Mouse (Mus musculus): Measurements from ENCODE around the gene Gm10100. TPM values are rescaled to one million over a fixed set of nuclear protein-coding genes. Genes with fewer than 3 reads are reported as not detected.
"Not testable (repeated sequence)": the region's sequence is repeated elsewhere in the genome, so short reads cannot be mapped to it uniquely, and the experiment has no call there.

Gene Gm10100
- polyA plus RNA-seq, 1 experiment: not detected

- Histone ChIP-seq H3K27ac (ENCODE audit: control insufficient read depth, insufficient read depth, low read depth, low read length, poor library complexity) (no peak overlapping the region), H3K4me1 (ENCODE audit: control insufficient read depth, insufficient read depth, low read length) (no peaks in the 10 kb centered on the region), H3K4me3 (replicated peaks; ENCODE audit: control insufficient read depth, low read depth, low read length) (no peak overlapping the region)
- no peak for TF ChIP-seq POLR2A (IDR thresholded peaks at IDR 0.05; ENCODE audit: borderline replicate concordance, control insufficient read depth, low read depth, low read length)
- no peak for TF ChIP-seq CTCF (IDR thresholded peaks at IDR 0.05; ENCODE audit: control insufficient read depth, insufficient read depth, low read length)
- WGBS: 76% methylated on average over 1 of the region's 1 CpGs
These were observed 9.6 kb downstream of the Gm10100 start for GRCm38 (mm10) chr10:77735928-77736327.

DNA sequence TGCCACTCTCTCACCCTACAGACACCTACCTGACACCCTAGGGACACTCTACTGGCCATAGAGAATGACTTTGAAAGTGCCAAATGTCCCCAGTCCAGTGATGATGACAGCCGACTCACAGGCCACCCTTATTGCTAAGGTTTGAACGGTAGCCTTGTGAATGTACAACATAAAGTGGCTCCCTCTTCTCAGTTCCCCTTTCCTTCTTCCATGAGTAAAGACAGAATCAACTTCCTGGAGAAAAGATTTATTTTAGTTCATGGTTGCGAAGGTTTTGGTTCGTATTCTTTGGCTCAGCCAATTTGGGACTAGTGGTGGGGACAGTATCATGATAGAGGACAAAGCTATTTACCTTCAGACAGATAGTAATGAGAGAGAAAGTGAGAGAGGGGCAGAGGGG, 12.6 kb downstream of the Gm10100 start:
- 47% methylated on average over 4 of the region's 4 CpGs for WGBS
- Histone ChIP-seq H3K27ac (ENCODE audit: control insufficient read depth, insufficient read depth, low read depth, low read length, poor library complexity) (no peak overlapping the region), H3K4me3 (replicated peaks; ENCODE audit: control insufficient read depth, low read depth, low read length) (no peak overlapping the region), H3K4me1 (ENCODE audit: control insufficient read depth, insufficient read depth, low read length) (no peaks in the 10 kb centered on the region)
- no peak for TF ChIP-seq CTCF (IDR thresholded peaks at IDR 0.05; ENCODE audit: control insufficient read depth, insufficient read depth, low read length)
- TF ChIP-seq POLR2A (IDR thresholded peaks at IDR 0.05; ENCODE audit: borderline replicate concordance, control insufficient read depth, low read depth, low read length): no peak

GRCm38 (mm10) chr10:77741924-77742688, 15.8 kb downstream of the Gm10100 start, which contains the start of gene Gm18596:
TSS of gene Gm18596 (minus strand) at chr10:77742638.
- not testable (repeated sequence) for H3K27ac ChIP-seq (ENCODE audit: control insufficient read depth, insufficient read depth, low read depth, low read length, poor library complexity); H3K4me1 ChIP-seq (ENCODE audit: control insufficient read depth, insufficient read depth, low read length)
- 59% methylated on average over 5 of the region's 5 CpGs for WGBS

DNA sequence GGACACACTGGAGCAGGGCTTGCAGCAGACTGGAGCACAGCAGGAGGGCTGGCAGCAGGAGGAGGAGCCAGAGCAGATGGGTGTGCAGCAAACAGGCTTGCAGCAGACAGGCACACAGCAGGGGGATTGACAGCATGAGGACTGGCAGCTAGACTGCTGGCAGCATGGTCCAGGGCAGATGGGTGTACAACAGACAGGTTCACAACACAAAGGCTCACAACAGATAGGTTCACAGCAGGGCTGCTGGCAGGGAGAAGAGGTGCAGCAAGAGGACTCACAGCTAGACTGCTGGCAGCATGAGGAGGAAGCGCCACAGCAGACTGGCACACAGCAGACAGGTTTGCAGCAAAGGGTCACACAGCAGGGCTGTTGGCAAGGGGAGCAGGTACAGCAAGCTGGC, 24.4 kb downstream of the Gm10100 start:
- H3K4me1 ChIP-seq (ENCODE audit: control insufficient read depth, insufficient read depth, low read length); H3K4me3 ChIP-seq (replicated peaks; ENCODE audit: control insufficient read depth, low read depth, low read length); H3K27ac ChIP-seq (ENCODE audit: control insufficient read depth, insufficient read depth, low read depth, low read length, poor library complexity): not testable (repeated sequence)
- WGBS: 75% methylated on average over 1 of the region's 1 CpGs

More at GRCm38 (mm10) chr10:77741924-77742688, 15.8 kb downstream of the Gm10100 start, which contains the start of gene Gm18596:
- H3K4me3 ChIP-seq (replicated peaks; ENCODE audit: control insufficient read depth, low read depth, low read length): not testable (repeated sequence)

DNA sequence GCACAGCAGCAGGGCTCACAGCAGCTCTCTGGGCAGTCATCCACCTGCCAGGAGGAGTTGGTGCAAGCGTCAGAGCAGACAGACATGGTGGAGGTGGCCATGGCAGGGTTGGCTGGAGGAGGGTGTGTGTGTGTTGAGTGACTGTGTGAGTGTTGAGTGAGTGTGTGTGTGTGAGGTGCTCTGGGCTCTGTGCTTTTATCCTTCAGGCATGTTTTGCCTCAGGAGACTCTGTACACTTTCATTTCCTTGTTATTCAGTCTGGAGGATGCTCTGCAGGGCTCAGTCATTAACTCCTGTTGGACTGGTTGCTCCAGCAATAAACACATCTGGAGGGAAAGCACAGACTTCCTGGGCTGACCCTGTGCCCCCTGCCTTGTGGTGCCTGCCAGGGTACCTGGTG, 25.0 kb downstream of the Gm10100 start, which contains the start of gene Gm9736:
TSS of gene Gm9736 (minus strand) at position 101 of the 400 bp plus-strand sequence.
- H3K4me1 ChIP-seq (ENCODE audit: control insufficient read depth, insufficient read depth, low read length); H3K4me3 ChIP-seq (replicated peaks; ENCODE audit: control insufficient read depth, low read depth, low read length); H3K27ac ChIP-seq (ENCODE audit: control insufficient read depth, insufficient read depth, low read depth, low read length, poor library complexity): not testable (repeated sequence)
- WGBS: 58% methylated on average over 1 of the region's 1 CpGs

- not testable (repeated sequence) for H3K4me3 ChIP-seq (replicated peaks; ENCODE audit: control insufficient read depth, low read depth, low read length); H3K4me1 ChIP-seq (ENCODE audit: control insufficient read depth, insufficient read depth, low read length); H3K27ac ChIP-seq (ENCODE audit: control insufficient read depth, insufficient read depth, low read depth, low read length, poor library complexity)
- WGBS: 52% methylated on average over 3 of the region's 3 CpGs
These were observed 26.0 kb downstream of the Gm10100 start for GRCm38 (mm10) chr10:77752312-77752711.

DNA sequence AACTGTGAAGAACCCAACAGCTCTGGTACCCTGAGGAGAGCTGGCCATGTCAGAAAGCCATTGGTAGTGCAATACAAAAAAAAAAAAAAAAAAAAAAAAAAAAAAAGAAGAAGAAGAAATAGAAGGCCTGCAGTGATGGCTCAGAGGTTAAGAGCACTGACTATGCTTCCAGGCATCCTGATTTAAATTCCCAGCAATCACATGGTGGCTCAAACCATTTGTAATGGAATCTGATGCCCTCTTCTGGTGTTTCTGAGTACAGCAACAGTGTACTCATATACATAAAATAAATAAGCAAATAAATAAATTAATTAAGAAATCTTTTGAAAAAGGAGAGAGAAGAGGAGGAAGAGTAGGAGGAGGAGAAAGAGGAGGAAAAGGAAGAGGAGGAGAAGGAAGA, 27.2 kb downstream of the Gm10100 start:
- Histone ChIP-seq H3K27ac (ENCODE audit: control insufficient read depth, insufficient read depth, low read depth, low read length, poor library complexity) (no peak overlapping the region), H3K4me3 (replicated peaks; ENCODE audit: control insufficient read depth, low read depth, low read length) (no peak overlapping the region), H3K4me1 (ENCODE audit: control insufficient read depth, insufficient read depth, low read length) (no peaks in the 10 kb centered on the region)
- no peak for TF ChIP-seq CTCF (IDR thresholded peaks at IDR 0.05; ENCODE audit: control insufficient read depth, insufficient read depth, low read length)
- no peak for TF ChIP-seq POLR2A (IDR thresholded peaks at IDR 0.05; ENCODE audit: borderline replicate concordance, control insufficient read depth, low read depth, low read length)

GRCm38 (mm10) chr10:77759582-77759981, 33.3 kb downstream of the Gm10100 start, which contains the start of gene Gm3233:
TSS of gene Gm3233 (minus strand) at chr10:77759682.
- no CpG with 5 or more reads among the region's 1 CpGs for WGBS
- H3K27ac ChIP-seq (ENCODE audit: control insufficient read depth, insufficient read depth, low read depth, low read length, poor library complexity); H3K4me1 ChIP-seq (ENCODE audit: control insufficient read depth, insufficient read depth, low read length); H3K4me3 ChIP-seq (replicated peaks; ENCODE audit: control insufficient read depth, low read depth, low read length): not testable (repeated sequence)

DNA sequence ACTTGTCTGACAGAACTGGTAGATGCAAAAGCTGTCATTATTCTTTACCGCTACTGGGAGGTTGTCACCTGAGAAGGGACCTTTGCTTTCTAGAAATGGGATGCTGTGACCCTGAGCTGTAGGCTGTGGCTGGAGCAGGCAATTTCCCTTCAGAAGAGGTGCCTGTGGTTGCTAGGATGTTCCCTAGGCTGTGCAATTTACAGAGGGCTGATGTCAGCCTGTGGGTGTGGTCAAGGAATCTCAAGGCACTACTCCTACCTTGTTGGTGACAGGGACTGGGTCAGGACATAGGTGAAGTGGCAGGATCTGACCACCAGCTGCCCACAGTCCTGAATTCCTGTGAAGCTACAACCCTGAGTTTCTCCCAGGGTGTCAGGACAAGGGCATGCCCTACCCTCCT, 43.4 kb downstream of the Gm10100 start:
- WGBS: 78% methylated on average over 1 of the region's 1 CpGs
- Histone ChIP-seq H3K4me1 (ENCODE audit: control insufficient read depth, insufficient read depth, low read length) (no peaks in the 10 kb centered on the region), H3K4me3 (replicated peaks; ENCODE audit: control insufficient read depth, low read depth, low read length) (no peak overlapping the region), H3K27ac (ENCODE audit: control insufficient read depth, insufficient read depth, low read depth, low read length, poor library complexity) (no peak overlapping the region)
- no peak for TF ChIP-seq POLR2A (IDR thresholded peaks at IDR 0.05; ENCODE audit: borderline replicate concordance, control insufficient read depth, low read depth, low read length)

- H3K4me3 ChIP-seq (replicated peaks; ENCODE audit: control insufficient read depth, low read depth, low read length); H3K4me1 ChIP-seq (ENCODE audit: control insufficient read depth, insufficient read depth, low read length); H3K27ac ChIP-seq (ENCODE audit: control insufficient read depth, insufficient read depth, low read depth, low read length, poor library complexity): not testable (repeated sequence)
- WGBS: 88% methylated on average over 1 of the region's 1 CpGs
These were observed 44.9 kb downstream of the Gm10100 start, which contains the start of gene Gm3238 for GRCm38 (mm10) chr10:77771225-77771624. TSS of gene Gm3238 (minus strand) at chr10:77771325.

DNA sequence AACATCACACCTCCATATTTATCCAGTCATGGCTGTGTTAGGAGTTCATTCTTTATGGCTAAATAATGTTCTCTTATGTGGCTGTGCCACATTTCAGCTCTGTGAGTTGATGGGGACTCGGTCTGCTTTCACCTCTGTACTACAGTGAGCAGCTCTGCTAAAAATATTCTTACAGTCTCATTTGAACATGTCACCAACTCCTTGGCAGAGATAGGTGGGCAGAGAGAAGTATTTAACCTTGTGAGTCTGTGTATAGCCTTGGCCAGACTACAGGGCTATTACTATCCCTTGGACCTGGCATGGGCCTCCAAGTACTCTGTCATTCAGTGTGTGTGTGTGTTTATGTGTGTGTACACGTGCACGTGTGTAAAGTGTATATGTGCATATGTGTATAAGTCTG, 45.9 kb downstream of the Gm10100 start:
- H3K4me3 ChIP-seq (replicated peaks; ENCODE audit: control insufficient read depth, low read depth, low read length); H3K4me1 ChIP-seq (ENCODE audit: control insufficient read depth, insufficient read depth, low read length); H3K27ac ChIP-seq (ENCODE audit: control insufficient read depth, insufficient read depth, low read depth, low read length, poor library complexity): not testable (repeated sequence)
- 92% methylated on average over 2 of the region's 3 CpGs for WGBS

All from bone marrow, adult 2 months (tissue).